Mouse (Mus musculus): ENCODE results near the gene Plpp7. TPM values are rescaled to one million over a fixed set of nuclear protein-coding genes. Genes with fewer than 3 reads are reported as not detected.

Plpp7 gene
- total RNA-seq, 2 experiments from 2014 or later: not detected

GRCm38 (mm10) chr2:32154998-32155541 is 59.7 kb downstream of the Plpp7 start:
- ATAC-seq (replicated peaks; ENCODE audit: low FRiP score, poor library complexity, severe bottlenecking): no peak

GRCm38 (mm10) chr2:32155614-32156013 is 60.3 kb downstream of the Plpp7 start:
- no peak for ATAC-seq (replicated peaks; ENCODE audit: low FRiP score, poor library complexity, severe bottlenecking)

- no peak for ATAC-seq (replicated peaks; ENCODE audit: low FRiP score, poor library complexity, severe bottlenecking)
These were observed 61.3 kb downstream of the Plpp7 start for GRCm38 (mm10) chr2:32156645-32157044.

- ATAC-seq (replicated peaks; ENCODE audit: low FRiP score, poor library complexity, severe bottlenecking): no peak
These were observed 62.0 kb downstream of the Plpp7 start for GRCm38 (mm10) chr2:32157328-32157727.

- no peak for ATAC-seq (replicated peaks; ENCODE audit: low FRiP score, poor library complexity, severe bottlenecking)
These were observed 63.4 kb downstream of the Plpp7 start for GRCm38 (mm10) chr2:32158616-32159239.

Other genes starting within 250 kb of the Plpp7 start
- not detected in 2 replicates for gene Fibcd1, start 249.5 kb upstream of the Plpp7 start, total RNA-seq (2015; ENCODE audit: low replicate concordance)
- gene Fibcd1, start 249.5 kb upstream of the Plpp7 start, total RNA-seq (2017; ENCODE audit: low replicate concordance): not detected in 2 replicates
- not detected in 2 replicates for gene Lamc3, start 208.2 kb upstream of the Plpp7 start, total RNA-seq (2015; ENCODE audit: low replicate concordance)
- gene Lamc3, start 208.2 kb upstream of the Plpp7 start, total RNA-seq (2017; ENCODE audit: low replicate concordance): not detected in 2 replicates
- gene Aif1l, start 145.4 kb upstream of the Plpp7 start, total RNA-seq (2015; ENCODE audit: low replicate concordance): not detected in 2 replicates
- not detected in 2 replicates for gene Aif1l, start 145.4 kb upstream of the Plpp7 start, total RNA-seq (2017; ENCODE audit: low replicate concordance)
- 77.8 and 87.6 TPM in 2 replicates for gene Nup214, start 121.1 kb upstream of the Plpp7 start, total RNA-seq (2015; ENCODE audit: low replicate concordance)
- gene Nup214, start 121.1 kb upstream of the Plpp7 start, total RNA-seq (2017; ENCODE audit: low replicate concordance): 31.2 and 39.5 TPM in 2 replicates
- 27.7 and 41.1 TPM in 2 replicates for gene Fam78a, start 10.7 kb upstream of the Plpp7 start, total RNA-seq (2015; ENCODE audit: low replicate concordance)
- gene Fam78a, start 10.7 kb upstream of the Plpp7 start, total RNA-seq (2017; ENCODE audit: low replicate concordance): 48.4 and 75.5 TPM in 2 replicates
- gene Prrc2b, start 55.6 kb downstream of the Plpp7 start, total RNA-seq (2015; ENCODE audit: low replicate concordance): 19.1 and 26.4 TPM in 2 replicates
- gene Prrc2b, start 55.6 kb downstream of the Plpp7 start, total RNA-seq (2017; ENCODE audit: low replicate concordance): 11.1 and 25.3 TPM in 2 replicates
- gene Pomt1, start 141.1 kb downstream of the Plpp7 start, total RNA-seq (2015; ENCODE audit: low replicate concordance): 14.1 and 23.1 TPM in 2 replicates
- gene Pomt1, start 141.1 kb downstream of the Plpp7 start, total RNA-seq (2017; ENCODE audit: low replicate concordance): 18.0 and 36.3 TPM in 2 replicates
- 7.5 and 11.5 TPM in 2 replicates for gene Uck1, start 164.6 kb downstream of the Plpp7 start, total RNA-seq (2015; ENCODE audit: low replicate concordance)
- gene Uck1, start 164.6 kb downstream of the Plpp7 start, total RNA-seq (2017; ENCODE audit: low replicate concordance): 20.4 and 20.9 TPM in 2 replicates
- gene Golga2, start 191.9 kb downstream of the Plpp7 start, total RNA-seq (2015; ENCODE audit: low replicate concordance): 32.7 and 43.2 TPM in 2 replicates
- gene Golga2, start 191.9 kb downstream of the Plpp7 start, total RNA-seq (2017; ENCODE audit: low replicate concordance): 39.0 and 62.4 TPM in 2 replicates
- 49.4 and 68.7 TPM in 2 replicates for gene Swi5, start 192.5 kb downstream of the Plpp7 start, total RNA-seq (2015; ENCODE audit: low replicate concordance)
- 77.7 and 95.8 TPM in 2 replicates for gene Swi5, start 192.5 kb downstream of the Plpp7 start, total RNA-seq (2017; ENCODE audit: low replicate concordance)

Measured in erythroid progenitor cell, adult 5-6 weeks (primary cell).